In the genomic region with DNA sequence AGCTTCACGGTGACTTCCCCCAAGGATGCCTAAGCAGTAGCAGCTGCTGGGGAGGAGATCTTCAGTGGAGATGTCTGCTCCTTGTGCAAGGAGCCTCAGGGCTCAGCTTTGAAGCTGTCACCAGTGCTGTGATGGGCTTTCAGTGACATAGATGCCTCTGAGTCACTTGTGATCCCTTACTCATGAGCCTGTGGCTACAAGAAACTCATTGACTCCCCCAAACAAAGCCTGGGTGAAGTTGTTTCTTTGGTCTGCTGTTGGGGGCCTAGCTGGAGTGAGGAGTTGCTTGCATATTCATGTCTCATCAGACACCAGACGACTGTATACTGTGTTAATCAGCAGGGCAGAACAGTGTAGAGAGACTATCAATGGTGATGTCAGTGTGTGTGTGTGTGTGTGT, we compare ENCODE assay signal across 26 mouse cellular contexts.
DNase-seq lines count a peak whose midpoint lies in the region; ATAC-seq and TF ChIP-seq lines count a peak whose summit lies in the region.
"Had no signal": no experiment of that assay in that cellular context is flagged by ENCODE, and none has a peak within 500 bp of the region (broad histone marks: within the 10 kb centered on the region; RNA-seq: fewer than 3 reads in every experiment).

No protein-coding gene starts in this region.

- no peak overlapping the region for H3K4me3 ChIP-seq in forebrain, embryonic 11.5 days (ENCODE audit: low read depth, low read length)
- H3K4me3 ChIP-seq in forebrain, embryonic 16.5 days (replicated peaks; ENCODE audit: low read length): no peak overlapping the region
- no peak overlapping the region for H3K4me3 ChIP-seq in midbrain, embryonic 11.5 days (ENCODE audit: low read depth, low read length)
- H3K4me3 ChIP-seq in midbrain, embryonic 14.5 days (replicated peaks; ENCODE audit: low read depth, low read length): no peak overlapping the region
- no peak overlapping the region for H3K4me3 ChIP-seq in forebrain, postnatal 0 days (ENCODE audit: low read depth, low read length)
- H3K4me3 ChIP-seq: embryonic facial prominence, embryonic 13.5 days; midbrain, embryonic 15.5 days; neural tube, embryonic 12.5 days had no signal

- H3K36me3 ChIP-seq in forebrain, embryonic 11.5 days (ENCODE audit: control insufficient read depth, insufficient read depth, low read length): no peaks in the 10 kb centered on the region
- no peaks in the 10 kb centered on the region for H3K36me3 ChIP-seq in forebrain, embryonic 16.5 days (ENCODE audit: control insufficient read depth, insufficient read depth)
- no peaks in the 10 kb centered on the region for H3K36me3 ChIP-seq in midbrain, embryonic 11.5 days (ENCODE audit: control insufficient read depth, insufficient read depth, low read length)
- no peaks in the 10 kb centered on the region for H3K36me3 ChIP-seq in midbrain, embryonic 14.5 days (ENCODE audit: control insufficient read depth, insufficient read depth, low read length)
- no peaks in the 10 kb centered on the region for H3K36me3 ChIP-seq in forebrain, postnatal 0 days (ENCODE audit: insufficient read depth)
- H3K36me3 ChIP-seq: embryonic facial prominence, embryonic 13.5 days; midbrain, embryonic 15.5 days; neural tube, embryonic 12.5 days had no signal

- TF ChIP-seq CTCF in forebrain, postnatal 0 days (IDR thresholded peaks at IDR 0.05; ENCODE audit: low read depth): no peak

- peaks cover 3% of the 10 kb centered on the region; the same call in 1 of the 2 replicates for H3K4me1 ChIP-seq in forebrain, embryonic 11.5 days (replicated peaks; ENCODE audit: control insufficient read depth, insufficient read depth, low read length)
- H3K4me1 ChIP-seq in forebrain, embryonic 16.5 days (replicated peaks; ENCODE audit: control insufficient read depth, insufficient read depth, low read length): peaks cover 9% of the 10 kb centered on the region
- peaks cover 3% of the 10 kb centered on the region; the same call in 1 of the 2 replicates for H3K4me1 ChIP-seq in midbrain, embryonic 11.5 days (ENCODE audit: control insufficient read depth, insufficient read depth, low read length)
- no peaks in the 10 kb centered on the region for H3K4me1 ChIP-seq in midbrain, embryonic 14.5 days (ENCODE audit: control insufficient read depth, insufficient read depth, low read length)
- H3K4me1 ChIP-seq in forebrain, postnatal 0 days (ENCODE audit: insufficient read depth): peaks cover 4% of the 10 kb centered on the region; the same call in 1 of the 2 replicates
- H3K4me1 ChIP-seq: midbrain, embryonic 15.5 days had no signal

- WGBS in forebrain, embryonic 11.5 days: 36% methylated on average over 2 of the region's 2 CpGs
- 17% methylated on average over 2 of the region's 2 CpGs for WGBS in forebrain, embryonic 16.5 days
- 56% methylated on average over 2 of the region's 2 CpGs for WGBS in midbrain, embryonic 11.5 days
- 41% methylated on average over 2 of the region's 2 CpGs for WGBS in midbrain, embryonic 14.5 days
- WGBS in forebrain, postnatal 0 days: 16% methylated on average over 2 of the region's 2 CpGs

- ATAC-seq in forebrain, embryonic 11.5 days (replicated peaks; ENCODE audit: low FRiP score): peak; percentile 42; the same call in 1 of the 2 replicates
- ATAC-seq in forebrain, embryonic 16.5 days: no peak
- ATAC-seq in midbrain, embryonic 11.5 days (ENCODE audit: low FRiP score): peak; percentile 44; the same call in 1 of the 2 replicates
- ATAC-seq in midbrain, embryonic 14.5 days (ENCODE audit: low FRiP score, low TSS enrichment): no peak
- ATAC-seq in forebrain, postnatal 0 days: peak; percentile 36; the same call in 1 of the 2 replicates
- ATAC-seq: hindbrain, postnatal 0 days; intestine, embryonic 16.5 days; midbrain, embryonic 15.5 days had no signal

- no peak overlapping the region for H3K9ac ChIP-seq in forebrain, embryonic 11.5 days (ENCODE audit: low read length)
- H3K9ac ChIP-seq in forebrain, embryonic 16.5 days (replicated peaks; ENCODE audit: low read depth, low read length): no peak overlapping the region
- H3K9ac ChIP-seq in midbrain, embryonic 11.5 days (ENCODE audit: low read length): no peak overlapping the region
- H3K9ac ChIP-seq in midbrain, embryonic 14.5 days (replicated peaks; ENCODE audit: low read length): no peak overlapping the region
- no peak overlapping the region for H3K9ac ChIP-seq in forebrain, postnatal 0 days
- H3K9ac ChIP-seq: embryonic facial prominence, embryonic 13.5 days; liver, embryonic 14.5 days; lung, embryonic 14.5 days; midbrain, embryonic 15.5 days; neural tube, embryonic 12.5 days had no signal

- no peak overlapping the region for H3K4me2 ChIP-seq in forebrain, embryonic 11.5 days (ENCODE audit: low read depth, low read length, severe bottlenecking)
- H3K4me2 ChIP-seq in forebrain, embryonic 16.5 days (ENCODE audit: low read length): no peak overlapping the region
- no peak overlapping the region for H3K4me2 ChIP-seq in midbrain, embryonic 11.5 days
- H3K4me2 ChIP-seq in midbrain, embryonic 14.5 days (ENCODE audit: low read length): no peak overlapping the region
- no peak overlapping the region for H3K4me2 ChIP-seq in forebrain, postnatal 0 days (ENCODE audit: low read depth)
- H3K4me2 ChIP-seq: embryonic facial prominence, embryonic 13.5 days; heart, embryonic 11.5 days; lung, embryonic 14.5 days; midbrain, embryonic 15.5 days; neural tube, embryonic 12.5 days had no signal

- H3K9me3 ChIP-seq in forebrain, embryonic 11.5 days (ENCODE audit: control insufficient read depth, low read length): no peaks in the 10 kb centered on the region
- no peaks in the 10 kb centered on the region for H3K9me3 ChIP-seq in forebrain, embryonic 16.5 days (ENCODE audit: control insufficient read depth, low read length)
- no peaks in the 10 kb centered on the region for H3K9me3 ChIP-seq in midbrain, embryonic 11.5 days (ENCODE audit: control insufficient read depth, low read length)
- no peaks in the 10 kb centered on the region for H3K9me3 ChIP-seq in midbrain, embryonic 14.5 days (ENCODE audit: control insufficient read depth, low read length)
- H3K9me3 ChIP-seq in forebrain, postnatal 0 days (ENCODE audit: low read length): no peaks in the 10 kb centered on the region
- H3K9me3 ChIP-seq: embryonic facial prominence, embryonic 13.5 days; midbrain, embryonic 15.5 days; neural tube, embryonic 12.5 days had no signal

- no peak for DNase-seq in forebrain, embryonic 11.5 days (ENCODE audit: low spot score)
- no peak for DNase-seq in midbrain, embryonic 11.5 days (ENCODE audit: low spot score, missing footprints)
- no peak for DNase-seq in midbrain, embryonic 14.5 days
- DNase-seq in embryo, embryonic 11 days: peak; percentile 24
- DNase-seq in forebrain, postnatal 0 days: no peak
- DNase-seq in kidney, postnatal 4 days: no peak
- DNase-seq in testis, postnatal 14 days (ENCODE audit: low spot score): no peak
- DNase-seq: adrenal gland, postnatal 14 days; cerebellum, adult 18-20 months; cerebellum, postnatal 10 days; gastrocnemius, postnatal 14 days; heart, postnatal 4 days; kidney, adult 8-10 months; liver; lung, postnatal 14 days; thymus, postnatal 4 days had no signal

- H3K27me3 ChIP-seq in forebrain, embryonic 11.5 days (ENCODE audit: control insufficient read depth, insufficient read depth, low read length): peaks cover 2% of the 10 kb centered on the region; the same call in 1 of the 2 replicates
- H3K27me3 ChIP-seq in forebrain, embryonic 16.5 days (replicated peaks; ENCODE audit: control insufficient read depth, insufficient read depth, low read length): no peaks in the 10 kb centered on the region
- no peaks in the 10 kb centered on the region for H3K27me3 ChIP-seq in midbrain, embryonic 11.5 days (ENCODE audit: control insufficient read depth, insufficient read depth, low read length)
- H3K27me3 ChIP-seq in midbrain, embryonic 14.5 days (ENCODE audit: control insufficient read depth, insufficient read depth, low read length): no peaks in the 10 kb centered on the region
- peaks cover 3% of the 10 kb centered on the region; the same call in 1 of the 2 replicates for H3K27me3 ChIP-seq in forebrain, postnatal 0 days (ENCODE audit: insufficient read depth, low read length)
- H3K27me3 ChIP-seq: midbrain, embryonic 15.5 days; neural tube, embryonic 12.5 days had no signal

- H3K27ac ChIP-seq in forebrain, embryonic 11.5 days (ENCODE audit: low read depth, low read length): no peak overlapping the region; the same call in 1 of the 2 replicates
- H3K27ac ChIP-seq in forebrain, embryonic 16.5 days (ENCODE audit: low read length): no peak overlapping the region
- H3K27ac ChIP-seq in midbrain, embryonic 11.5 days (ENCODE audit: low read depth, low read length): no peak overlapping the region
- H3K27ac ChIP-seq in midbrain, embryonic 14.5 days (replicated peaks; ENCODE audit: low read depth, low read length): no peak overlapping the region
- no peak overlapping the region for H3K27ac ChIP-seq in forebrain, postnatal 0 days (ENCODE audit: low read depth, low read length)
- H3K27ac ChIP-seq: embryonic facial prominence, embryonic 13.5 days; hindbrain, postnatal 0 days; kidney, postnatal 0 days; liver, embryonic 14.5 days; midbrain, embryonic 15.5 days; neural tube, embryonic 12.5 days had no signal

Comparison
In these comparisons a context has a peak if more than half of its experiments do, and no peak if none do; other contexts are left out.
1. ATAC-seq: peak in forebrain, embryonic 11.5 days (single experiment), midbrain, embryonic 11.5 days (single experiment) and forebrain, postnatal 0 days (single experiment); none in forebrain, embryonic 16.5 days (single experiment) and midbrain, embryonic 14.5 days (single experiment).